Mouse (Mus musculus) adrenal gland, postnatal 36 days (tissue): Measurements from ENCODE around the gene Kiss1. TPM values are rescaled to one million over a fixed set of nuclear protein-coding genes. Genes with fewer than 3 reads are reported as not detected.

Source experiments
- DNase-seq, 2 experiments: peaks; one replicate each; pipeline ENCODE4 v3.0.0; 2021; ENCODE audit warnings: mixed read lengths in 1 of 2
- total RNA-seq, 2 experiments: library from RNA; stranded (reverse); gene quantifications; 2 replicates each; pipeline ENCODE4 v1.2.3; 2021

The Kiss1 gene
- total RNA-seq, 2 experiments from 2014 or later, result 0.66 TPM; not detected in 1

DNA sequence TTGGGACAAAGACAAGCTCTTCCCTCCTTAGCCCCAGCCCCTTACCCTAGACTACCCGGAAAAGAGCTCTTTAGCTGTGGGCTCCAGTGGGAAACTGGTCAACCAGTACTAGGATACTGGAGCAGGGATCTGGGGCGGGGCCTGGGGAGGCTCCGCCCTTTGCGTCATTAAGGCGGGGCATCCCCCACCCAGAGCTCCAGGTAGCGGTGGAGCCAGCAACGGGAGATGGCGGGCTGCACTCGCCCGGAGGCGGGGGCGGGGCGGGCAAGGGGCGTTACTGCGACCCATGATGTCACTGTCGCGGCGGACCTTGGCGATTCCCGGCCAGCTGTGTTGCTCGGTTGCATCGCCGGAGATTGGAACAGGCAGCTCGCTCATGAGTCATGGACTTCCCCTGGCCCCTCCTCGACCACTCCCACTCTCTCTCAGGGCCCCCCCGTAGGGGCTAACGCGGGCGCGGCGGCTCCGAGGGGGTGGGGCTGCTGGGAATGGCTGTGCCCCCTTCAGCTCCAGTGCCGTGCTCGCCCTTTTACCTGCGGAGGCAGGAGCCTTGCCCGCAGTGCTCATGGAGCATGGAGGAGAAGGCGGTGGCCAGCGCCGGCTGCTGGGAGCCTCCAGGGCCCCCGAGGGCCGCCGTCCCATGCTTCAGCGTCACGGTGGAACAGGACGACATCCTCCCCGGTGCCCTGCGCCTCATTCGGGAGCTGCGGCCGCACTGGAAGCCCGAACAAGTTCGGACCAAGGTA, 41.8 kb downstream of the Kiss1 start, which contains the start of gene Etnk2:
Gene Etnk2, plus strand, starts transcription at position 297 of the 746 bp plus-strand sequence.
- DNase-seq, result peak; percentile 92 to 94

DNA sequence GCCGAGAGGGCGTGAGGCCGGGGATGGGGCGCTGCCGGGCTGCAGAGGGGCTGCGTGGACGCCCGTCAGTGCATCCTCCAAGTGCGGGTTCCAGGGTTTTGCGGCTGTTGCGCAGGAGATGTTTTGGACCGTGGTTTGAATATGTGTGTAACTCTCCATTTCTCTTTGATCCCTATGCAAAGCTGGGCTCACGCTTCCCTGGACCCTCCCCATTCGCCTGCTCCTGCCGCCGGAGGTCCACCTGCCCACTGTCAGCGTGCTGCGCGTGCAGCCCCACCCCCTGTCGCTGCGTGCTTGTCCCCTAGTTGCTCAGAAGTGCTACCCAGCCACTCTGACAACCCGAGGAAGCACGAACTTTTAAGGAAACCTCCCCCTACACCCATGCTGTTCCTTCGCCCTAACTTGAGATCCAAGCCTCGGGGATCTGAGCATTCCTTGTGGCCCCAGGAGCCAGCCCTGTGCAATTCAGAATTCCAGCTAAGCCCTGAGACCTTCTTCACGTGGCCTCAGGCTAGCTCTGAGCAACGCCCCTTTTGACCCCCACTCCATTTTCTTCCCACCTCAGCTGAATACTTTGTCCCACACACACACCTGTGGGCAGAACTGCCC, 42.5 kb downstream of the Kiss1 start:
- peak in 1 of 2 experiments; percentile 52 for DNase-seq

DNA sequence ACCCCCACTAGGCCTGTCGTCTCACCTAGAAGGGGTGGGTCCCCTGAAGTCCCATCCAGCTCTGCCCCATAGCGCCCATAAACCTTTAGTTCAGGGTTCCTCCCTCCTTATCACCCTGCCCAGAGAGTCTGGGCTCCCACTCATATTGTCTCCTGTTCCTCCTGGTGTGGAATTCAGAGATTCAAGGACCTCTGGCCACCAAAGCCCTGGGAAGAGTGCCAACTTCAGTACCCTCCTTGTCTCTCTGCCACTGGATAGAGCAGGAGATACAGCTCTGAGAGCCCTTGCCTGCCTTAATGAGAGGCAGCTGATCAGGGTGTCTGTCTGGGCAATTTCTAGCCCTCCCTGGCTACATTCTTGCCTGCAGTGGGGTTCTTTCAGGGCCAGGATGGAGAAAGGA, 43.2 kb downstream of the Kiss1 start:
- DNase-seq, result no peak

DNA sequence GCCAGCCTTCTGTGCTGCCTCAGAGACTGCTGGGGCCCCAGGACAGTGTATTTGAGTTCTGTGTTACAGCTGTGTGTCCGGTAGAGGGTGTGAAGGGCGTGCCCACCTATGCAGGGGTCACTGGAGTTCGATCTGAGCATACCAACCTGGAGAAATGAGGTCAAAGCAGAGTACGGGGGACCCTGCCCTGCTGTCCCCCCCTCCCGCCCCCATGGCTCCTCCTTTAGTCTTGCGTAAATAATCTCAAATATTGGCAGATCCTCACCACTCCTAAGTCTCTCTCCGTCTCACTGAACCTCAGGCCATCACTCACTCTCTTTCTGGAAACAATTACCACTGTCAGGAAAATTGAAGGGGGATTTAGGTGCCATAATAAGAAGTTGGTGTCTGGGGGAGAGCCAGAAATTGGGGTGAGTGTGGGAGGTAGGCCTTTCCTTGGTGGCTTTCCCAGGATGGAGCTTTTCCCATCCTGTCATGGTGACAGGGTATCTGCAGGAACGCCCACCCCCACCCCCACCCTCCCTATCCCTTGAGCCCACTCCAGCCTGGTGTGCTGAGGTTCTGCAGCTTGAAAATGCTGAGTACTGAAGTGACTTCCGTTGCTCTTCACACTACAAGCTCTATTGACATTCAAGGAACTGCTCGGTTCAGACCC, 45.4 kb downstream of the Kiss1 start:
- no peak for DNase-seq

DNA sequence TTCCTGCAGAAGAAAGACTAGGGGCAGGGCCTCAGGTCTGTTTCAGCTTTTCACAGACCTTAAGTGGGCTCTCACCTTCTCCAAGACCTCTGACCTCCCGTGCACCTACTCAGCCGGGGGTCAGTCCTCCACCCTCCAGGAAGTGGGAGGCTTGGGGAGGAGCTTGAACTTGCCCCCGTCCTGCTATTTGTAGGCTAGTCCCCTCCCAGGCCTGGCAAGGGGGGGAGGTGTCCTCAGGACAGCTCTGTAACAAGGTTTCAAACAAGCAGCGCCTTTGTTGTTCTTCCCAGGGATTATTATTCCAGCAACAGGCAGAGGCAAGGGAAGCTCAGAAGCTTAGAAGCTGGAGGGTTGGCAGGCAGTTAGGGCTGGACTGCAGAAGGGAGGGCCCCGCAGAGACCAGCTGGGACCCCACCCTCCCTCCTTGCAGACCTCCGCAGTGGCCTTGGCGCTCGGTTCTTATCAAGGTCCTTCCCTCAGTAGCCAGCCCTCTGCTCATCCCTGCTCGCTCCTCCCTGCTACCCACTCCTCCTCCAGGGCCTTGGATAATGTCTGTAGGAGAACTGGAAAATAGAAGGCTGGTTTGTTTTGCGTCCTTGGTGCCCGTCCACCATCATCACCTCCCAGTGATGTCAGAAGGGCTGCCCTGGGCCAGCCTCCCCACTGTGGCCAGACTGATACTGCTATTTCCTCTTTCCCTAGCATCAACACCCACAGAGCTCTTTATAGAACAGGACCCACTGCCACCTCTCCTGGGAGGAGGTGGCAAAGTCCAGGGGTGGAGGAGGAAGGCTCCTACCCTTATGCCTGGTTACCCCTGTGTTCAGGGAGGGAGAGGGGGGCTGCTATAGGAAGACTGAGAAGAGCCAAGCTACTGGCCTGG, 46.2 kb downstream of the Kiss1 start:
- DNase-seq, result peak; percentile 65 to 72

DNA sequence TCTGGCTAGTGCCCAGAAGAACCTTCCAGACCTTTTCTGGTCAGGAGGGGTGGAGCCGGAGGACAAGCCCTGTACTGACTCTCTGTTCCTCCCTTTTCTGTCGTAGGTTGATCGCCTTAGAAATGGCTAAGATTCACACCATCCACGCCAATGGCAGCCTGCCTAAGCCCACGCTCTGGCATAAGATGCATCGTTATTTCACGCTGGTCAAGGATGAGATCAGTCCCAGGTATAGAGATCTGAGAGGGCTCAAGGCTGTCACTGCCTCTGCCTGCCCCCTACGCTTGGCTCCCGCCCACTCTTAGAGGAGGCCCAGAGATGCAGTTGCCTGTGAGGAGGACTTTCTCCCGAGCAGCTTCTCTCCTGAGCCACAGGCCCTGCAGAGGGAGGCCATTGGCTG, 47.0 kb downstream of the Kiss1 start:
- peak; percentile 34 to 48 for DNase-seq

DNA sequence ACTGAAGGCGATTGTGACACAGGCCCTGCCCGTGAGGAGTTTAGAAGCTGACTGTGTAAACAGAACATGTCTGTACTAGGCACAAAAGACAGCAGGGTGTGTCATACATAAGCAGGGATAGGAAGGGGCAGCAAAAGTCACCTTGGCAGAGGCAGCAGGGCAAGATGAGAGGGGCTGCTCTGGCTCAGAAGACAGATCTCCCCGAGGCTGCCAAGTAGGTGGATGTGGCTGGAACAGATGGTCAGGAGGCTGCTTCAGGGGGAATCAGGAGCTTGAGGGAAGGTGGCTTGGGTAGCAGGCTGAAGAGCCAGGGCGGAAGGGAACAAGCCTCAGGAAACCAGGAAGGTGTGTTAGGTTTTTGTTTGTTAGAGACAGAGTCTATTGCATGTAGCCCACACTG, 48.7 kb downstream of the Kiss1 start:
- DNase-seq, result no peak

DNA sequence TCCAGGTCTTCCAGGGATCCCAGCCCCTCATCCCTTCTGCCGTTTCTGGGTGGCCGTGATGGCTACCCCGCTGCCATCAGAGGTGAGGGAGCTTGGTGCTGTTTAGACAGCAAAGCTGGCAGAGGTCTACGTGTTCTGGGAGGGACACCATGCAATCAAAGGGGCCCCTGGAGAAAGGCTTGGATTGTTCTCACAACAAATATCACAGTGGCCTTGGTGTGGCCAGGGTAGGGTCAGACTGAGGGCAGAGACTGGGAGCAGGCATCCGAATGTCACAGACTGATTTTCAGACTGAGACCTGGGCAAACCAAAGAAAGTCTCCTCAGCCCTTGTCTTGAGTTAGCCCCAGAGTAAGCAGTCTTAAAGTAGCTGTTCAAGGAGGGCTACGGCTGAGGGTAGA, 49.8 kb downstream of the Kiss1 start:
- DNase-seq, result peak in 1 of 2 experiments; percentile 27

DNA sequence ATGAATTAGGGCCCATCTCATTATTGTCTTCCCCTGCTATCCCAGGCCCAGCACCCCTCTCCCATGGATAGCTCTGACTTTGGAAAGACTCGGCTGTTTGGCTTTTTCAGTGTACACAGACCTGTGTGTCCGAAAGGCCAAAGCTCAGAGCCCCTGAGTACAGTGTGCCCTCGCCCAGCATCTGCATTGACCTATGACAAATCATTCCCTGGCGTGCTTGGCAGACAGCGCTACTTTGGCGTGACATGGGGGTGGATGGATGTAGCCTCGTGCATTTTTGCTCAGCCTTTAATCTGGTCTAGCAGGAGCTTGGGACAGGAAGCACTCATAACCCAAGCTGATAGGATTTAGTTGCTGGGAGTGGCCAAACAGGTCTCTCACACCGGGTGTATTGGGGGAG, 50.4 kb downstream of the Kiss1 start:
- peak; percentile 68 to 74 for DNase-seq

DNA sequence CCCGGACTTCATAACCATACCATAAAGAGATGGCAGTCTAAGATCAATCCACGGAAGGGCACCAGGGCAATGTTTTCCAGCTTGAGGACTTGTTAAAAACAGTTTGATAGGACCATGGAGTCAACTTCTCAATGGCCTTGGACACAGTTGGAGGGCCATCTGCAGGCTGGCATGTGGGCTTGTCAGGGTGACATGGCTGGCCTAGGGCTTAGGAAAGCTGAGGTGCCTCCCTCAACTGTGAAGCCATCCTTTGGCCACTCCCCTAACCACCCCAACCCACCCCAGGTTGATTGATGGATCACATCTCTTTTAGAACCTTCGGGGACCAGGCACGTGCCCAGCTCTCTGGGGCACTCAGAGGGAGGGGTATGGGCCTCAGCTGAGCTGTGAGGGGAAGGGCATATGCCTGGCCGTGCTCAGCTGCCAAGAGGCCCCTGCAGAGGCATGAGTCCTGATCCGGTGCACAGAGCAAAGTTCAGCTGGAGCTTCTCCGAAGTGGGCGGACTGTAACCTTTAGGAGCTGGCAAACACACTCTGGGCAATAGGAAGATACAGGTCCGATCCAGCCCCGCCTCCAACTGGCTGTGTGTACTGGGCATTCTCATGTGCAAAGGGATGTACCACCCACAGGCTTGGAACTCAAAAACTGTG, 54.1 kb downstream of the Kiss1 start:
- no peak for DNase-seq

DNA sequence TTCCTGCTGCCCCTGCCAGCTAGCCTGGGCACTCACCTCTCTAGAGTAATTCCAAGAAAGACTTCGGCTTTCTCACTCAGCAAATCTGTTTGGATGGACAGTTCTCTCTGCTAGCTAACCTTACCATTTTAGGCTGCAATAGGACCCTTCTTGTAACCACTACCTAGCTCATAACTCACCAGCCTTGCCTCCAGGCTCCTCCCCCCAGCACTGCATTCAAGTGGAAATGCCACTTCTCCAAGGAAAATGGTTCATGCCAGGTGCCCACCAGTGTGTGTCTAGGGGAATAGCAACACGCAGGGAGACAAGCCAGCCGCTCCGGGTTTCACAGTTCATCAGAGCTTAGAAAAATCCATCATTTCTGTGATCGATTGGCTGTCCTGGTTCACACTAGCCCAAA, 55.9 kb downstream of the Kiss1 start:
- no peak for DNase-seq

Other genes starting within 250 kb of the Kiss1 start
- gene Ppp1r15b, start 190.7 kb upstream of the Kiss1 start, total RNA-seq, result 10 to 100 TPM; 92.4 to 97.3 TPM
- 10 to 100 TPM; 14.3 to 18.8 TPM for gene Plekha6, start 157.7 kb upstream of the Kiss1 start, total RNA-seq
- 1 to 10 TPM; 1.7 to 2.0 TPM for gene Golt1a, start 12.1 kb upstream of the Kiss1 start, total RNA-seq
- gene Ren1, start 28.6 kb downstream of the Kiss1 start, total RNA-seq, result 1 to 10 TPM; 3.1 to 6.9 TPM
- gene Etnk2, start 41.7 kb downstream of the Kiss1 start, total RNA-seq, result 10 to 100 TPM in 1 of 2 experiments, 1 to 10 TPM in 1; 4.6 to 24.7 TPM
- gene Sox13, start 102.5 kb downstream of the Kiss1 start, total RNA-seq, result 10 to 100 TPM; 12.6 to 17.5 TPM